Mouse (Mus musculus) MEL (cell line): ENCODE data around the gene Trappc12.

ENCODE experiments used
- CTCF ChIP-seq, 3 experiments: IDR thresholded peaks in 2 of 3; conservative IDR thresholded peaks in 1 of 3; 2 replicates each; pipeline ENCODE4 v1.5.1; 2011 to 2012; ENCODE audit warnings: low read length in 3 of 3, low read depth in 2 of 3, mild to moderate bottlenecking in 2 of 3, improper control_type of control experiment in 1 of 3, inconsistent platforms in 1 of 3, mixed read lengths in 1 of 3, moderate library complexity in 1 of 3; ENCODE audit not compliant: control insufficient read depth in 1 of 3, insufficient read depth in 1 of 3, poor library complexity in 1 of 3, severe bottlenecking in 1 of 3
- E2F4 ChIP-seq: IDR thresholded peaks from 2 replicates; pipeline ENCODE4 v1.6.1; 2011; ENCODE audit warnings: low read depth, low read length, improper control_type of control experiment, borderline replicate concordance
- EP300 ChIP-seq, 2 experiments: IDR thresholded peaks; 2 replicates each; pipeline ENCODE4 v1.6.1; 2011; ENCODE audit warnings: improper control_type of control experiment in 2 of 2, low read length in 2 of 2, low read depth in 1 of 2, mild to moderate bottlenecking in 1 of 2
- ETS1 ChIP-seq: IDR thresholded peaks from 2 replicates; pipeline ENCODE4 v1.6.1; 2012; ENCODE audit warnings: low read depth, mild to moderate bottlenecking, inconsistent platforms, low read length, improper control_type of control experiment, moderate library complexity
- HCFC1 ChIP-seq: IDR thresholded peaks from 2 replicates; pipeline ENCODE4 v1.6.1; 2012; ENCODE audit warnings: low read depth, mild to moderate bottlenecking, inconsistent platforms, low read length, improper control_type of control experiment, moderate library complexity
- POLR2A ChIP-seq, 2 experiments: IDR thresholded peaks; 2 replicates each; pipeline ENCODE4 v1.6.1; 2011 to 2012; ENCODE audit warnings: low read length in 2 of 2, mild to moderate bottlenecking in 2 of 2, control low read depth in 1 of 2, improper control_type of control experiment in 1 of 2, low read depth in 1 of 2, moderate library complexity in 1 of 2; ENCODE audit not compliant: control insufficient read depth in 1 of 2, insufficient read depth in 1 of 2, poor library complexity in 1 of 2
- POLR2AphosphoS5 ChIP-seq: IDR thresholded peaks from 2 replicates; pipeline ENCODE4 v1.6.1; 2012; ENCODE audit warnings: low read depth, borderline replicate concordance, mild to moderate bottlenecking, inconsistent platforms, low read length, moderate library complexity, mixed read lengths
- TAL1 ChIP-seq: IDR thresholded peaks from 2 replicates; pipeline ENCODE4 v1.6.1; 2012; ENCODE audit warnings: mild to moderate bottlenecking, inconsistent platforms, low read length, moderate library complexity, mixed read lengths
- TBP ChIP-seq: IDR thresholded peaks from 2 replicates; pipeline ENCODE4 v1.8.0; 2011; ENCODE audit warnings: low read depth, low read length, improper control_type of control experiment
- TCF12 ChIP-seq: IDR thresholded peaks from 2 replicates; pipeline ENCODE4 v1.6.1; 2014; ENCODE audit warnings: low read depth, mild to moderate bottlenecking, inconsistent platforms, low read length, improper control_type of control experiment, moderate library complexity
- USF2 ChIP-seq, 2 experiments: IDR thresholded peaks; 2 replicates each; pipeline ENCODE4 v1.6.1; 2011 to 2012; ENCODE audit warnings: improper control_type of control experiment in 2 of 2, low read length in 2 of 2, borderline replicate concordance in 1 of 2, inconsistent platforms in 1 of 2, low read depth in 1 of 2, mild to moderate bottlenecking in 1 of 2; ENCODE audit not compliant: insufficient read depth in 1 of 2
- ZKSCAN1 ChIP-seq: IDR thresholded peaks from 2 replicates; pipeline ENCODE4 v1.6.1; 2012; ENCODE audit warnings: low read depth, mild to moderate bottlenecking, inconsistent platforms, low read length, improper control_type of control experiment, moderate library complexity

DNA sequence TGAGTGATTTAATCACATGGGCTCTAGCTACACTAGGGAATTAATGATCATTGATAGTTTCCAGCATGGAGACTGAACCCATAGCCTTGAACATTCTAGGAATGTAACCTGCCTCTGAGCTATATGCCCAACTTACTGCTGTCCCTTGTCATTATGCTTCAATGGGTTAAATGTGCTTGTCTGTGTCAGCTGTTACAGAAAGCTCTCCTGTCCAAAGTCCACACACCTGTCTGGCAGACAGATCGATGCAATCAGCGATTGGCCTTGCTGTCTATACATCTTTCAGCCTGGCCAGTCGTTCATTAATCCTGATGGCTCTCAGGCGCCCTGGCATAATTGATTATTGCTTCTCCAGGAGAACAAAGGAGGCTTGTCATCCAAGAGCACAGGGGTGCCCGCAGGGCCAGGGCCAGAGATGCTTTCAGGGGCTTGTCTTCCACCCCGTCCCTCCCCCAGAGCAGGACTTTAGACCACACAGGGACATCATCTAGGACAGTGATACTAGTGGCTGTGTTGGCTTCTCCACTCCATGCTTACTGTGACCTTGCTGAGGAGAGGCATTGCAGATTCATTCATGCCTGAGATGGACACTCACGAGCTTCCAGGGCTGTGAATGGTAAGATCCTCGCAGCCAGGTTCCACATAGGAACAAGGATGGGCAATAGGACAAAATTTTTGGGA lies 63.9 kb downstream of the Trappc12 start:
- TF ChIP-seq USF2 (IDR thresholded peaks at IDR 0.05; ENCODE audit: borderline replicate concordance in 1 of 2, insufficient read depth in 1 of 2, low read depth in 1 of 2, low read length in 2 of 2), result no peak
- TF ChIP-seq CTCF (IDR thresholded peaks at IDR 0.05 in 2 of 3, conservative IDR thresholded peaks at IDR 0.05 in 1 of 3; ENCODE audit: control insufficient read depth in 1 of 3, insufficient read depth in 1 of 3, low read depth in 2 of 3, low read length in 3 of 3, poor library complexity in 1 of 3, severe bottlenecking in 1 of 3), result no peak
- no peak for TF ChIP-seq HCFC1
- TF ChIP-seq TBP, result no peak
- no peak for TF ChIP-seq POLR2A (IDR thresholded peaks at IDR 0.05; ENCODE audit: control insufficient read depth in 1 of 2, insufficient read depth in 1 of 2, low read depth in 1 of 2, low read length in 2 of 2, poor library complexity in 1 of 2)
- TF ChIP-seq TAL1, result no peak
- TF ChIP-seq TCF12, result no peak
- no peak for TF ChIP-seq EP300 (IDR thresholded peaks at IDR 0.05; ENCODE audit: low read depth in 1 of 2, low read length in 2 of 2)
- no peak for TF ChIP-seq POLR2AphosphoS5
- TF ChIP-seq ZKSCAN1, result no peak
- no peak for TF ChIP-seq E2F4
- no peak for TF ChIP-seq ETS1
